8 mouse cellular contexts compared by ENCODE assay signal in genomic region chr12:52699146-52699545, GRCm38 (mm10). TPM values are rescaled to one million over a fixed set of nuclear protein-coding genes. Genes with fewer than 3 reads are reported as not detected.
A peak's percentile ranks its signal among the peaks of the same experiment; 100 is the strongest.
DNase-seq lines count a peak whose midpoint lies in the region; ATAC-seq and TF ChIP-seq lines count a peak whose summit lies in the region.

TSS of gene Akap6 (plus strand) at chr12:52699383.

- intact Hi-C loops in gastrocnemius, postnatal 14 days (cut with DNase I; ENCODE audit: low total_unique reads) = no loop called here

- peak; percentile 91 for DNase-seq in brain, embryonic 18.5 days (ENCODE audit: low read depth, low spot score)
- DNase-seq in embryo, embryonic 10.5 days (ENCODE audit: low spot score) = peak; percentile 88
- no peak for DNase-seq in gastrocnemius, postnatal 14 days
- peak; percentile 93 for DNase-seq in layer of hippocampus, adult 9-11 months
- peak; percentile 99 for DNase-seq in midbrain, postnatal 0 days (ENCODE audit: low spot score)
- DNase-seq in spleen, adult 18-20 months = no peak
- DNase-seq in adrenal gland, postnatal 4 days (ENCODE audit: low spot score in 2 of 2) = no peak

- H3K4me3 ChIP-seq in midbrain, postnatal 0 days (ENCODE audit: low read depth, low read length) = peak within 1 kb of the TSS; percentile 59

- peak within 1 kb of the TSS; percentile 85 for H3K27ac ChIP-seq in midbrain, postnatal 0 days (ENCODE audit: low read depth, low read length)

- peak; percentile 88 for ATAC-seq in midbrain, postnatal 0 days (ENCODE audit: low FRiP score)
- no peak for ATAC-seq in monocyte, adult 5-6 weeks (replicated peaks; ENCODE audit: insufficient number of reproducible peaks, low FRiP score, low TSS enrichment, poor library complexity, severe bottlenecking)

- H3K9me3 ChIP-seq in midbrain, postnatal 0 days (ENCODE audit: low read length) = no peaks in the 10 kb centered on the region

- peaks cover 18% of the 10 kb centered on the region; the same call in 1 of the 2 replicates for H3K4me1 ChIP-seq in midbrain, postnatal 0 days (ENCODE audit: insufficient read depth, low read length)

- peak within 1 kb of the TSS; percentile 77 for H3K4me2 ChIP-seq in midbrain, postnatal 0 days (ENCODE audit: low read depth, low read length, poor library complexity, severe bottlenecking)

- peak within 1 kb of the TSS; percentile 69 for H3K9ac ChIP-seq in midbrain, postnatal 0 days (replicated peaks; ENCODE audit: low read length, poor library complexity, severe bottlenecking)

- TF ChIP-seq CTCF in midbrain, postnatal 0 days (IDR thresholded peaks at IDR 0.05) = no peak

- H3K36me3 ChIP-seq in midbrain, postnatal 0 days (ENCODE audit: insufficient read depth, low read length) = no peaks in the 10 kb centered on the region

- no peaks in the 10 kb centered on the region for H3K27me3 ChIP-seq in midbrain, postnatal 0 days (ENCODE audit: insufficient read depth, low read length)

- WGBS in midbrain, postnatal 0 days = 7% methylated on average over 6 of the region's 6 CpGs

RNA-seq across cellular contexts. Expression of gene Akap6, which starts in this region (rescaled TPM):
- total RNA-seq in gastrocnemius, postnatal 14 days (2021) = 10 to 100 TPM; 40.3 to 48.2 TPM
- 69.3 and 90.2 TPM in 2 replicates for total RNA-seq in midbrain, postnatal 0 days (2014; rRNA removed)
- polyA plus RNA-seq in midbrain, postnatal 0 days (2015; fragmentation: Nextera tagmentation; extraction: Ambion mirVana) = 15.7 and 18.2 TPM in 2 replicates
- total RNA-seq in monocyte, adult 5-6 weeks (2017) = 0.10 to 0.11 TPM in 2 of 3 replicates, not detected in the other
- 1 to 10 TPM; 8.4 to 9.2 TPM for total RNA-seq in adrenal gland, postnatal 4 days (2021)

Comparison
In these comparisons a context has a peak if more than half of its experiments do, and no peak if none do; other contexts are left out.
1. DNase-seq: peak in brain, embryonic 18.5 days (single experiment), embryo, embryonic 10.5 days (single experiment), layer of hippocampus, adult 9-11 months (single experiment) and midbrain, postnatal 0 days (single experiment); none in gastrocnemius, postnatal 14 days (single experiment), spleen, adult 18-20 months (0 of 2) and adrenal gland, postnatal 4 days (0 of 2).